Mouse (Mus musculus): ENCODE results near the gene Orc5. TPM values are rescaled to one million over a fixed set of nuclear protein-coding genes. Genes with fewer than 3 reads are reported as not detected.

Orc5 gene
- 5.3 TPM for polyA plus RNA-seq (2015; fragmentation: Illumina TruSeq; extraction: RNeasy Lipid Tissue Mini Kit (QIAGEN cat#74804); ENCODE audit: insufficient read depth, low read depth, low replicate concordance)

DNA sequence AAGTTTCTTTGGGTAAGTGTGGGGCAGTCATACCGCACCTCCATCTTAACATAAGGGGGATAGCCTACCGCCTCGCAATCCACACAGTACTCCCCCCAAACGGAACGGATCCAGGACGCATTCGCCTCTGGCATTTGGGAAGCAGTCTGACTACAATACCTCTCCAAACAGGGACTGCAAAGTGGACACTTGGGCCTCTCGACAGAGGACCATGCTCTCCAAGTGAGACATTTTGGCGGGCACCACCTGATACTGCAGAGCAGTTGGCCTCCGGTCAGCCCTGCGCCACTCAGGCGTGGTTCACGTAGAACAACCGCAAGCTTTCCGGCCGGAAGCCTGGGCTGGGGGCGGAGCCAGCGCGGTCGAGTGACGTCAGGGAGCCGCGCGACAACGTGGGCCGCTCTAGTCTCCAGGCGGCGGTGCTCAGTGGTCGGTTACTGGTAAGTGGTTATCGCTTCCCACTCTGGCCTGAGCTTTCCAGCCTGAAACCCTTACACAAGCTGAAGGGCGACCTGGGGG is at the start of gene Orc5:
Orc5 (minus strand) TSS at position 397 of the 519 bp plus-strand sequence.

Other genes starting within 250 kb of the Orc5 start
- 5.8 TPM for gene Reln, start 205.7 kb downstream of the Orc5 start, polyA plus RNA-seq (2015; fragmentation: Illumina TruSeq; extraction: RNeasy Lipid Tissue Mini Kit (QIAGEN cat#74804); ENCODE audit: insufficient read depth, low read depth, low replicate concordance)
- gene Lhfpl3, start 195.6 kb upstream of the Orc5 start, polyA plus RNA-seq (2015; fragmentation: Illumina TruSeq; extraction: RNeasy Lipid Tissue Mini Kit (QIAGEN cat#74804); ENCODE audit: insufficient read depth, low read depth, low replicate concordance) = not detected

Data from pancreas, adult 10 weeks (tissue).